Mouse (Mus musculus) intestine, embryonic 15.5 days (tissue): ENCODE results near the gene Acer3. TPM values are rescaled to one million over a fixed set of nuclear protein-coding genes. Genes with fewer than 3 reads are reported as not detected.
"Not testable (repeated sequence)": the region's sequence is repeated elsewhere in the genome, so short reads cannot be mapped to it uniquely, and the experiment has no call there.

Experiments
- ATAC-seq: fragments of 200-750 bp; cut with Nextera tagmentation; 2 replicates; pipeline ENCODE4 v1.8.0; 2017; ENCODE audit warnings: moderate TSS enrichment, moderate library complexity
- H3K27ac ChIP-seq: fragments of 300-500 bp; sonication (generic); 2 replicates; pipeline ENCODE4 v1.5.1; 2015; ENCODE audit warnings: mild to moderate bottlenecking, inconsistent platforms
- H3K27me3 ChIP-seq: fragments of 300-500 bp; sonication (generic); replicated peaks from 2 replicates; pipeline ENCODE4 v1.6.1; 2015; ENCODE audit warnings: inconsistent platforms
- H3K36me3 ChIP-seq: fragments of 300-500 bp; sonication (generic); 2 replicates; pipeline ENCODE4 v1.6.1; 2015; ENCODE audit warnings: inconsistent platforms
- H3K4me1 ChIP-seq: fragments of 300-500 bp; sonication (generic); replicated peaks from 2 replicates; pipeline ENCODE4 v1.6.1; 2015; ENCODE audit warnings: inconsistent platforms
- H3K4me2 ChIP-seq: fragments of 300-500 bp; sonication (generic); replicated peaks from 2 replicates; pipeline ENCODE4 v1.6.1; 2015; ENCODE audit warnings: mild to moderate bottlenecking, inconsistent platforms
- H3K4me3 ChIP-seq: fragments of 300-500 bp; sonication (generic); replicated peaks from 2 replicates; pipeline ENCODE4 v1.5.1; 2015; ENCODE audit warnings: inconsistent platforms
- H3K9ac ChIP-seq: fragments of 300-500 bp; sonication (generic); 2 replicates; pipeline ENCODE4 v1.6.1; 2015; ENCODE audit warnings: inconsistent platforms
- H3K9me3 ChIP-seq: fragments of 300-500 bp; sonication (generic); 2 replicates; pipeline ENCODE4 v1.6.1; 2016; ENCODE audit warnings: inconsistent platforms
- WGBS: fragments of 180-500 bp; shearing (Covaris S2); methylation state at CpG from one replicate; pipeline ENCODE4 v1.1.7; 2015; 5-methylcytosine and 5-hydroxymethylcytosine counted together
- polyA plus RNA-seq: library from polyadenylated mRNA; unstranded; fragments of >200 nt; fragmentation: Nextera tagmentation; extraction: Ambion mirVana; gene quantifications from 2 replicates; pipeline ENCODE4 v1.2.1, GENCODE M21; 2015

Acer3 gene
- polyA plus RNA-seq, 1 experiment from 2014 or later = 20.5 TPM

DNA sequence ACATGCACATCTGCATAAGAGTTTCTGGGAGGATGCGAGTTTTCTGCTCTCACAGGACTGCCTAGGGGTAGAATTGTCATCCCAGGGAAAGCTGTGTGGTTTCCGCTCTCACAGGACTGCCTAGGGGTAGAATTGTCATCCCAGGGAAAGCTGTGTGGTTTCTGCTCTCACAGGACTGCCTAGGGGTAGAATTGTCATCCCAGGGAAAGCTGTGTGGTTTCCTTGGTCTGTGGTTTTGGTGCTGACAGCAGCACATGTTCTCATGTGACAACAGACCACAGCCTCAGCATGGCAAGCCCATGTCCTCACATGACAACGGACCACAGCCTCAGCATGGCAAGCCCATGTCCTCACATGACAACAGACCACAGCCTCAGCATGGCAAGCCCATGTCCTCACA, 133.7 kb downstream of the Acer3 start:
- not testable (repeated sequence) for H3K27me3 ChIP-seq, H3K9ac ChIP-seq
- 84% methylated on average over 3 of the region's 3 CpGs for WGBS

DNA sequence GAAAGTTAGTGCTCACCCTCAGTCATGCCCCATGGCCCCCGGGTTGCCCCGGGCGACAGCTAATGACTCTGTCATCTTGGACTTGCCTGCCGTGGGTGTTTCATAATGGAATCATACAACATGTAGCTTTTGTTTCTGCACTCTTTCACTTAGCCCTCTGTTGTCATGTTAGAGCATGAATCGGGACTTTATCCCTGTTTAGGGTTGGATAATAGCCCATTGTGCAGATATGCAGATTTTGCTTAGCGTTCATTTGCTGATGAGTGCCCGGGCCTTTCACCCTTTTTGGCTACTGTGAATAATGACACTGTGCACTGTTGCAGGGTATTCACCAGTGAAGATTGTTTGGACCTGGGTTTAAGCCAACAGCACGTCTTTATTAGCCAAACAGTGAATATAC, 134.4 kb downstream of the Acer3 start:
- no peaks in the 10 kb centered on the region for H3K9me3 ChIP-seq
- H3K4me1 ChIP-seq = no peaks in the 10 kb centered on the region
- no peak overlapping the region for H3K4me3 ChIP-seq
- ATAC-seq = no peak
- H3K27ac ChIP-seq = no peak overlapping the region
- H3K4me2 ChIP-seq = no peak overlapping the region
- no peak overlapping the region for H3K9ac ChIP-seq
- WGBS = 78% methylated on average over 8 of the region's 8 CpGs
- H3K27me3 ChIP-seq = no peaks in the 10 kb centered on the region; the same call in 1 of the 2 replicates
- no peaks in the 10 kb centered on the region for H3K36me3 ChIP-seq

More for the DNA sequence above, 133.7 kb downstream of the Acer3 start:
- not testable (repeated sequence) for H3K9me3 ChIP-seq, H3K4me1 ChIP-seq, H3K36me3 ChIP-seq, H3K4me3 ChIP-seq, H3K4me2 ChIP-seq, H3K27ac ChIP-seq, ATAC-seq

DNA sequence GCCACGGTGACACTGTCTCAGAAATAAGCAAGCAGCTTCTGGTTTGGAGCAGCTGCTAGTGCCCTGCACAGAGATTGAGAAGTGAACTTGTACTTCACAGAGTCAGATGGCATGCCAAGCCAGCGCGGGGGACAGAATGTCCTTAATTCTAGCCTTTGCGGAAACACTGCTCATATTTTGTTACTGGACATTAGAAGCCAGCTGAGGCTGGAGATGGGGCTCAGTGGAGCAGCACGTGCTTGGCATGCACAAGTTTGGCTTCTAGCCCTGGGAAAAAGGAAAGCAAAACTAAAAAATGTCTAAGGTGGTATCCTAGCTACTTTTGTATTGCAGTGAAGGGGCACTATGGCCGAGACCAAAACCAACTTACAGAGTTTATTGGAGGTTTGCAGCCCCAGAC, 135.7 kb downstream of the Acer3 start:
- Histone ChIP-seq H3K4me1 (no peaks in the 10 kb centered on the region), H3K9me3 (no peaks in the 10 kb centered on the region), H3K4me3 (no peak overlapping the region), H3K27me3 (no peaks in the 10 kb centered on the region), H3K9ac (no peak overlapping the region), H3K36me3 (no peaks in the 10 kb centered on the region), H3K4me2 (no peak overlapping the region), H3K27ac (no peak overlapping the region)
- WGBS = 80% methylated on average over 6 of the region's 6 CpGs
- no peak for ATAC-seq

DNA sequence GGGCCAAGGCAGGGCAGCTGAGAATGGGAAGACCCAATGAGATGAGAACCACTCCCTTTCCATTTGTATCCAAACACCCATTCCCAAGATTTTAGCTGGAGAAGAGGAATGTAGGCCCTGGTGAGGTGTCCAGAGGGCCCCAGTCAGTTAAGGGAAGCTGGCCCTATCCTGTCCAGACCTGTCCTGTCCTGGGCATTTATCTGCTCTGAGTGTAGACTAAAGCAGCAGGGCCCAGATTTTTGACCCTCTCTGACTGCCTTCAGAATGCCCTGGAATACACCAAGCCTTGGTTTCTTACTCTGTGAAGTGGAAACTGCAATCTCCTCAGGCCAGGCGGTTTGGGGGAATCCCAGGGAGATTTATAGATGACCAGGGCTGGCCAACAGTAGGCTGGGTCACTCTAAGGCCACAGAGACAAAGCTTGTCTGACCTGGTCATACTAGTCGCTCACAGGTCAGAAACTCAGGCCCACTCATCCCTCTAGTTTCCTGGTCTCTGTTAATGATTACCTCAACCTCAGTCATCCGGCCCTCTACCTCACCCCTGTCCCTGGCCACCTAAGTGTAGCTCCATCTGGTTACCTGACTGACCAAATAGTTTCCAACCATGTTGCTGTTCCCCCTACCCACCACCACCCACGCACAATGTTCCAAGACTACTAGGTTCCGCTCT, 142.3 kb downstream of the Acer3 start:
- H3K27me3 ChIP-seq = no peaks in the 10 kb centered on the region
- peak; percentile 37 for ATAC-seq
- H3K9me3 ChIP-seq = no peaks in the 10 kb centered on the region
- WGBS = 71% methylated on average over 5 of the region's 5 CpGs
- H3K4me3 ChIP-seq = peak overlapping the region; percentile 94
- H3K27ac ChIP-seq = peak overlapping the region; percentile 75
- H3K36me3 ChIP-seq = no peaks in the 10 kb centered on the region
- peak overlapping the region; percentile 38; the same call in 1 of the 2 replicates for H3K9ac ChIP-seq
- H3K4me2 ChIP-seq = peak overlapping the region; percentile 87
- H3K4me1 ChIP-seq = peaks cover 25% of the 10 kb centered on the region

DNA sequence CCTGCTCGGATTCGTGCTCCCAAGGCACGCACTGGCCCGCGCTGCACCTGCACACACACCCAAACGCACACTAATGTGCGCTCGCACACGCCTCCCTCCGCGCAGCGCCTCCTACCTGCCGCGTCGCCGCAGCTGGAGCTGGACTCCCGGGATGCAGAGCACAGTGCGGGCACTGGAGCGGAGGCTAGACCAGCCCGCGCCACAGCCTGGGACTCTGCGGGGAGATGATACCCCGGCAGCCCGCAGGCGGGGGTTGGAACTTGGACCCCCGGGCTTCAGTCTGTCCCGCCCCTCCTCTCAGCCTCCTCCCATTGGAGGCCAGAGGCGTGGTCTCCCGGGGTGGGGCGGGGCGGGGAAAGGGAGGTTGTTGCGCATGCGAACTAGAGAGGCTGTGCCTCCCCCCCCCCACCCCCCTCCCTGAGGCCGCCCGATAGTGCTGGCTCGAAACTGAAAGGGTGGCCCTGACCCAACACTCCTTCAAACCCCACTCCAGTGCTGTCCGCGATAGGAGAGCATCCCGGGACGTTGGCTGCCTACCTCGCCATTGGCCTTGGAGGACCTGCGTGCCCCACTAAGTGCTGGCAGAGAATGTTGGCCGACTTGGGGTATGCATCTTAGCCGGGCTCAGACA, 143.0 kb downstream of the Acer3 start, which contains the start of gene Capn5:
Capn5 (minus strand) TSS at position 346 of the 631 bp plus-strand sequence.
- Histone ChIP-seq H3K27ac (peak within 1 kb of the TSS; percentile 75), H3K9me3 (no peaks in the 10 kb centered on the region), H3K36me3 (no peaks in the 10 kb centered on the region), H3K4me3 (peak within 1 kb of the TSS; percentile 94), H3K4me2 (peak within 1 kb of the TSS; percentile 87), H3K4me1 (peaks cover 25% of the 10 kb centered on the region), H3K9ac (peak within 1 kb of the TSS; percentile 71), H3K27me3 (no peaks in the 10 kb centered on the region)
- 1% methylated on average over 39 of the region's 44 CpGs for WGBS
- peak; percentile 91 for ATAC-seq

DNA sequence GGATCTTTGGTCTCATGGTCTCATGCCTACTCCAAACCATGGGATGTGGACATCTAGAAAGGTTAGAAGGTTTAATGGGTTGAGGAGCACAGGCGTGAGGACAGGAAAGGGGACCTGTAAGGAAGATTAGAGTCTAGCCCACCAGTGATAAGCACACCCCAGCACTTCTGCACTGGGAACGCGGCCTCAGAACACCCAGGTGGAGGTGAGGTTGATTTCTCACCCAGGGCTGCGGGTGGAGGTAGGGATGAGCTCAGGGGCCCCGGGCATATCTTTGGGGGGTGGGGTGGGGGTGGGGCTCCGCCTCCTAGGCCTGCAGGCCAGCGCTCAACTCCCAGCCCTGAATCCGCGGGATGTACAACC, 143.5 kb downstream of the Acer3 start:
- no peaks in the 10 kb centered on the region for H3K27me3 ChIP-seq
- H3K36me3 ChIP-seq = no peaks in the 10 kb centered on the region
- peak overlapping the region; percentile 68 for H3K27ac ChIP-seq
- no peak for ATAC-seq
- peak overlapping the region; percentile 71 for H3K9ac ChIP-seq
- H3K9me3 ChIP-seq = no peaks in the 10 kb centered on the region
- peaks cover 25% of the 10 kb centered on the region for H3K4me1 ChIP-seq
- peak overlapping the region; percentile 94 for H3K4me3 ChIP-seq
- H3K4me2 ChIP-seq = peak overlapping the region; percentile 87
- WGBS = 5% methylated on average over 9 of the region's 9 CpGs

DNA sequence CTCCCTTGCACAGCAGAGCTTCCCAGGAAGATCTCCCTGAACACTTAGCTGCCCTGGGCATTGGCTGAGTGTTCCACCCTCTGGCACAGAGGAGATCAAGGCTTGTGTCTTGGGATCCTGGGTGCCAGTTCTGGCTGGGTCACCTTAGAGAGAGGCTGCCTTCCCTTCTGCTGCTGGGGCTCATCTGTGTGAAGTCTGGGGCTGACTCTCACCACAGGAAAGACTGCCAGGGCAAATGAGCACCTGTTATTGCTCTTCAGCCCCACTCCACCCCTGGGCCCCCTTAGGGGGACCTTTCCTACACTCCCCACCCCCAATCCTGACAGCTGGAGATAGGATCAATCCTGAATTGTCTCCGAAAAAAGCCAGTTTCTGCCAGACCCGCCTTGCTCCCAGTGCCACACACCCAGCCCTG, 143.9 kb downstream of the Acer3 start:
- H3K4me1 ChIP-seq = peaks cover 25% of the 10 kb centered on the region
- H3K9me3 ChIP-seq = no peaks in the 10 kb centered on the region
- WGBS = 46% methylated on average over 2 of the region's 2 CpGs
- H3K27ac ChIP-seq = no peak overlapping the region
- peak overlapping the region; percentile 87 for H3K4me2 ChIP-seq
- H3K36me3 ChIP-seq = no peaks in the 10 kb centered on the region
- peak overlapping the region; percentile 94 for H3K4me3 ChIP-seq
- ATAC-seq = 0 out of 2 replicates have a peak, but pooled peaks have one; percentile 2
- no peaks in the 10 kb centered on the region for H3K27me3 ChIP-seq
- no peak overlapping the region for H3K9ac ChIP-seq

DNA sequence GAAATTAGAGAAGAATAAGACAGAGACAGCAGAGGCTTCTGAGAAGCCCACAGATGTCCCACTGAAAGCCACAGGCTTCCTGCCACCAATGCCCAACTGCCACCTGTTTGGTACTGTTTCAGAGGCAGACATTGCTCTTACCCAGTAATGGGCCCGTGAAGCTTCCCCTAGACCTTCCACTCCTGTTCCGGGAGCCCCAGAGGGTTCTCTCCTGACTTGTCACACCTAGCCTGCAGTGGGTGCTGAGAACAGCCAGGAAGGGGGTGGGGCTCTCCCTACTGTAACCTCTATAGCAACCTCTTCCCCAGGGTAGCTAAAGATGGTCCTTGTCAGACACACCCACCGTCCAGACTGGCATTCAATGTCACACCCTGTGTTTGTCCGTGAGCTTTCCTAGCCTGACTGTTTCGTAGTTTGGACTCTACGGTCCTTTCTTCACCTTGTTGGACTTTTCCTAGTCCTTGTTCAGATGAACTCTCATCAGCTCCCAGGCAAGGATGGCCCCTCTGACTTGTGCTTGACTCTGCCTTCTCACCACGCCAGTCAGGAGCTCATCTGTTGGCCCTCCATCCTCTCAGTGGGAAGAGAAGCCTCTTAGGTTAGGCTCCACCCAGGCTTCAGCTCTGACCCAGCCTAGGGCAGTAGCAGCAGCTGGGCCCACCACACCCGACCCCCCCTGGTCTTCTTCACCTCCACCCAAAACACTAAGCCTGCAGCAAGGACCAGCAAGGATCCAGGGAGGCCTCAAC, 144.5 kb downstream of the Acer3 start:
- peak overlapping the region; percentile 87 for H3K4me2 ChIP-seq
- H3K36me3 ChIP-seq = no peaks in the 10 kb centered on the region
- H3K9ac ChIP-seq = no peak overlapping the region
- H3K27ac ChIP-seq = no peak overlapping the region
- H3K27me3 ChIP-seq = no peaks in the 10 kb centered on the region
- H3K4me1 ChIP-seq = peaks cover 27% of the 10 kb centered on the region
- peak overlapping the region; percentile 94; the same call in 1 of the 2 replicates for H3K4me3 ChIP-seq
- WGBS = 65% methylated on average over 8 of the region's 8 CpGs
- ATAC-seq = no peak
- no peaks in the 10 kb centered on the region for H3K9me3 ChIP-seq

DNA sequence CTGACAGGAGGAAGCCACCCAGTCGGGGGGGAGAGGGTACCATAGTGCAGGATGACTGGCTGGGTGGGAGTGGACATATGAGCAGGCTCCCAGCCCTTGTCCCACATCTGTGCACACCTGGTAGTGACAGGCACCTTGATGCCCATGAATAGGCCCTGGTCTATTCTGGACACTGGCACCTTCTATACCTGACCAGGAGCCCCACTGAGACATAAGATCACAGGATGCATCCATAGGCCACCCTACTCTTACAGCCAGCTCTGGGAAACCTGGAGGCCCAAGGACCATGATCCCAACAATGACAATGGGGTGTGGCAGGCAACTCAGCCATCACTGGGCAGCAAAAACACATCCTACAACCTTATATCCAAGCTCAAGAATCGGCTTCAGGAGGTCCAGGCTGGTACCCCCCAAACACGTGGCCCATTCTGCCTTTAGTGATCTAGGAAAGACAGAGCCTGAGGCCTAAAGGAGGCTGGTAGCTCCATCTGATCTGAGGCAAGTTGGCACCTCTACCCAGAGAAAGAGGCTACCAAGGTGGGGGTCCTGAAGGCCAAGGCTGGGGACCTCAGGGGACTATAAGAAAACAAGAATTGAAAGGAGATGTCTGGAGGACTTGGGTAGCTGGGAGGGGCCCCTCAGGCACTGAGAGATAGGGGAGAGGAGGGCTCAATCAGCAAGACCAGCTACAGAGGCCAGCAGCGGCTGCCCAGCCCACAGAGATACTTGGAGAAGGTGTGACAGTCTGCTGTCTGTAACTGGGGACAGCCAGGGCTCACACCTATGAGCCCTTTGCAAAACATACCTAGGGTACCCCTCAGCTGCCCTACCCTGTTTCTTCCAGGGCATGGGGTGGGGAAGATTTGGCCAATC, 145.9 kb downstream of the Acer3 start:
- no peak overlapping the region for H3K9ac ChIP-seq
- H3K4me3 ChIP-seq = no peak overlapping the region
- H3K27me3 ChIP-seq = no peaks in the 10 kb centered on the region
- H3K27ac ChIP-seq = no peak overlapping the region
- ATAC-seq = no peak
- H3K4me2 ChIP-seq = no peak overlapping the region
- no peaks in the 10 kb centered on the region for H3K36me3 ChIP-seq
- H3K9me3 ChIP-seq = no peaks in the 10 kb centered on the region
- peaks cover 37% of the 10 kb centered on the region for H3K4me1 ChIP-seq
- WGBS = 74% methylated on average over 4 of the region's 4 CpGs

DNA sequence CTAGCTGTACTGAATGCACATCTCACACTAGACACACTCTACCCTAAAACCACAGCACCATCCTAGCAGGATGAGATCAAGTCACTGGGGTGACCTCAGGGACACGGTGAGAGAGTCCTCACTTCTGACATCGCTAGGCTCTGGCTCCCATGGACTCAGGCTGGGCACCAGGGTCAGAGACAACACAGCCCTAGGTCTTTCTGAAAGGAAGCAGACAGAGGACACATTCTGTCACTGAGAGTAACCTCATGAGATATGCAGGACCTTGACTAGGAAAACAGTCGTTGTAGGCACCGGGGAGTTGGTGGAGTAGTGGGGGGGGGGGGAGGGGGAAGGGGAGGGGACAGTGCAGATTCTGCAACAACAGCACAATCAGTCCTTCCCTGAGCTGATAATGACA, 147.6 kb downstream of the Acer3 start:
- ATAC-seq = no peak
- H3K27ac ChIP-seq = no peak overlapping the region
- no peak overlapping the region for H3K4me3 ChIP-seq
- H3K4me1 ChIP-seq = peaks cover 33% of the 10 kb centered on the region
- no peaks in the 10 kb centered on the region for H3K27me3 ChIP-seq
- H3K4me2 ChIP-seq = no peak overlapping the region
- 57% methylated on average over 4 of the region's 4 CpGs for WGBS
- H3K9ac ChIP-seq = no peak overlapping the region
- H3K36me3 ChIP-seq = no peaks in the 10 kb centered on the region
- H3K9me3 ChIP-seq = no peaks in the 10 kb centered on the region

DNA sequence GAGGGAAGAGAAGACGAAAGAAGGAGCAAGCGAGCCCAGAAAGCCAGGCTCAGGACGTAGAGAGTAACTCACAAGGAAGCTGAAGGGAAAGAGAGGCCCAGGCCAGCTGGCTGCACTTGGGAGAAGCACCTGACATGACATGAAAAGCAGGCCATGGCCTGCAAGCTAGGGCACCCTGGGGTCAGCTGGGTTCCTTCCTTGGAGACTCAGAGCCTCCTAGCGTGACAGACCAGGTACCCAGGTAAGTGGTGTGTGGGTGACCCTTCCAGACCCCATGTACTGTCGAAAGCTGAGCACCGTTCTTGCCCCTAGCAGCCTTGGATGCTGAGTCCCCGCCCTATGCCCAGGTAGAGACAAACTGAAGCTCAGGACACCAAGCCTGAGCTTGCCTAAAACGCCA, 148.3 kb downstream of the Acer3 start:
- WGBS = 76% methylated on average over 8 of the region's 8 CpGs
- H3K4me3 ChIP-seq = no peak overlapping the region
- no peaks in the 10 kb centered on the region for H3K9me3 ChIP-seq
- ATAC-seq = no peak
- no peak overlapping the region for H3K27ac ChIP-seq
- H3K4me2 ChIP-seq = no peak overlapping the region
- H3K36me3 ChIP-seq = no peaks in the 10 kb centered on the region
- peaks cover 31% of the 10 kb centered on the region for H3K4me1 ChIP-seq
- H3K9ac ChIP-seq = no peak overlapping the region; the same call in 1 of the 2 replicates
- no peaks in the 10 kb centered on the region for H3K27me3 ChIP-seq
